Mouse (Mus musculus) testis, postnatal 14 days (tissue): ENCODE data around the gene Olfr896-ps1.

ENCODE experiments used
- DNase-seq: peaks from one replicate; pipeline ENCODE4 v3.0.0; 2021; ENCODE audit warnings: low spot score

Gene Olfr896-ps1

GRCm38 (mm10) chr9:38290807-38291206, at the start of gene Olfr896-ps1:
Olfr896-ps1 (plus strand) TSS chr9:38291107.
- no peak for DNase-seq

- DNase-seq, result no peak
Measured at GRCm38 (mm10) chr9:38252474-38252873, 38.4 kb upstream of the Olfr896-ps1 start, which contains the start of gene Olfr143. Olfr143 (plus strand) TSS chr9:38252774.

GRCm38 (mm10) chr9:38267551-38267950, 23.4 kb upstream of the Olfr896-ps1 start, which contains the start of gene Olfr895:
Olfr895 (plus strand) TSS chr9:38267851.
- no peak for DNase-seq

- DNase-seq, result no peak
Measured at GRCm38 (mm10) chr9:38328760-38329159, 37.9 kb downstream of the Olfr896-ps1 start, which contains the start of gene Olfr25. Olfr25 (plus strand) TSS chr9:38329060.
